ENCODE assay signal across 8 mouse cellular contexts in the genomic region with DNA sequence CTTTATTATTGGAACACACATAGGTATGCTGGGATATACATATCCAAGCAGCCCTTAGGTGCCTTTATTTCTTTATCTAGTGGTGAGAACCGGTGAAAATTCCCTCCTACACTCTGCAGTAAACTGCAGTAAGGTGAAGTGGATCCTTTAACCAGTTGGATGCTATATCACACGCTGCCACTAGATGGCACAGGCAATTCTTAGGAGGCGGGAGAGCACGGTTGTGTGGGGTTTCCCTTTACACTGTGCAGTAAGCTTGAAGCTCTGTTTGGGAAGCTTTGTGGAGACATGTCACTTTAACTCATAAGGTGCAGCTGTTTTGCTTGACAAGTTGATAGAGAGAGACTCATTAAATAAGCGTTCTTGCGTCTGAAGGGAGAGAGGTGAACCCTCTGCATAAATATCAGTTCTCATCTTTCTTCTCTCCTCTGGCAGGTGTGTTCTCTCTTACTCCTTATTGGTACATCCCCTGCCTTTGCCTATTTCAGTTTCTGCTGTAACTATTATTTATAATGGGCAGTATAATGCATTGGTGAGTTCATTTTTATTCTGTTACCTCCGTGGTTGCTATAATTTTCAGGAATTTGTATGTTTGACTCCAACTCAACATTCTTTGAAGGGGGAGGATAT. TPM values are rescaled to one million over a fixed set of nuclear protein-coding genes. Genes with fewer than 3 reads are reported as not detected.
DNase-seq lines count a peak whose midpoint lies in the region; ATAC-seq lines count a peak whose summit lies in the region.

No protein-coding gene starts in this region.

- no peaks in the 10 kb centered on the region for H3K4me1 ChIP-seq in heart, embryonic 10.5 days
- no peaks in the 10 kb centered on the region for H3K4me1 ChIP-seq in forebrain, embryonic 15.5 days

- H3K9ac ChIP-seq in forebrain, embryonic 15.5 days (replicated peaks): no peak overlapping the region

- H3K27me3 ChIP-seq in heart, embryonic 10.5 days (ENCODE audit: insufficient read depth, poor library complexity, severe bottlenecking): no peaks in the 10 kb centered on the region
- H3K27me3 ChIP-seq in forebrain, embryonic 15.5 days: no peaks in the 10 kb centered on the region

- WGBS in heart, embryonic 10.5 days: 5% methylated on average over 7 of the region's 7 CpGs
- 14% methylated on average over 7 of the region's 7 CpGs for WGBS in forebrain, embryonic 15.5 days

- H3K36me3 ChIP-seq in heart, embryonic 10.5 days: no peaks in the 10 kb centered on the region
- no peaks in the 10 kb centered on the region for H3K36me3 ChIP-seq in forebrain, embryonic 15.5 days

- DNase-seq in heart, adult 11 months: peak; percentile 86
- no peak for DNase-seq in heart, embryonic 10.5 days (ENCODE audit: low spot score)
- peak; percentile 35 for DNase-seq in cerebellum, adult 11 months
- peak; percentile 52 for DNase-seq in hindlimb bud, embryonic 11.5 days (ENCODE audit: extremely low spot score, low read depth, low spot score)
- peak; percentile 8 to 83 for DNase-seq in left cerebral cortex, adult 9 months (ENCODE audit: low spot score in 2 of 2)
- DNase-seq in right cerebral cortex, postnatal 4 days: peak; percentile 77

- no peaks in the 10 kb centered on the region for H3K9me3 ChIP-seq in heart, embryonic 10.5 days
- no peaks in the 10 kb centered on the region for H3K9me3 ChIP-seq in forebrain, embryonic 15.5 days

- H3K4me2 ChIP-seq in forebrain, embryonic 15.5 days (replicated peaks): no peak overlapping the region

- no peak overlapping the region for H3K27ac ChIP-seq in heart, embryonic 10.5 days
- no peak overlapping the region for H3K27ac ChIP-seq in forebrain, embryonic 15.5 days (replicated peaks)

- H3K4me3 ChIP-seq in heart, embryonic 10.5 days: no peak overlapping the region
- no peak overlapping the region for H3K4me3 ChIP-seq in forebrain, embryonic 15.5 days

- peak; percentile 94 for ATAC-seq in forebrain, embryonic 15.5 days (replicated peaks)
- peak; percentile 99 for ATAC-seq in megakaryocyte-erythroid progenitor cell, adult 5-6 weeks (replicated peaks; ENCODE audit: low FRiP score, low TSS enrichment, poor library complexity, severe bottlenecking)

RNA-seq across cellular contexts. Expression of a gene that starts 22.9 kb away (rescaled TPM):
- 59.0 and 59.1 TPM in 2 replicates for polyA plus RNA-seq in heart, embryonic 10.5 days (2016; fragmentation: Nextera tagmentation; extraction: Ambion mirVana)
- polyA plus RNA-seq in forebrain, embryonic 15.5 days (2015; fragmentation: Nextera tagmentation; extraction: Ambion mirVana): 171 and 177 TPM in 2 replicates
- total RNA-seq in megakaryocyte-erythroid progenitor cell, adult 5-6 weeks (2014; fragmentation: Nextera tagmentation): 36.5 and 51.6 TPM in 2 replicates
- 32.3 and 43.4 TPM in 2 replicates for total RNA-seq in megakaryocyte-erythroid progenitor cell, adult 5-6 weeks (2017)
